Mouse (Mus musculus) liver, embryonic 18 days (tissue): ENCODE measurements around the gene Rabgap1. TPM values are rescaled to one million over a fixed set of nuclear protein-coding genes. Genes with fewer than 3 reads are reported as not detected.

Experiments
- polyA plus RNA-seq: library from polyadenylated mRNA; depleted of rRNA; stranded (reverse); fragments of >200 nt; gene quantifications from 2 replicates; pipeline ENCODE4 v1.2.3, GENCODE M21; 2012; rRNA removed

Gene Rabgap1
- 5.5 and 5.6 TPM in 2 replicates for polyA plus RNA-seq

DNA sequence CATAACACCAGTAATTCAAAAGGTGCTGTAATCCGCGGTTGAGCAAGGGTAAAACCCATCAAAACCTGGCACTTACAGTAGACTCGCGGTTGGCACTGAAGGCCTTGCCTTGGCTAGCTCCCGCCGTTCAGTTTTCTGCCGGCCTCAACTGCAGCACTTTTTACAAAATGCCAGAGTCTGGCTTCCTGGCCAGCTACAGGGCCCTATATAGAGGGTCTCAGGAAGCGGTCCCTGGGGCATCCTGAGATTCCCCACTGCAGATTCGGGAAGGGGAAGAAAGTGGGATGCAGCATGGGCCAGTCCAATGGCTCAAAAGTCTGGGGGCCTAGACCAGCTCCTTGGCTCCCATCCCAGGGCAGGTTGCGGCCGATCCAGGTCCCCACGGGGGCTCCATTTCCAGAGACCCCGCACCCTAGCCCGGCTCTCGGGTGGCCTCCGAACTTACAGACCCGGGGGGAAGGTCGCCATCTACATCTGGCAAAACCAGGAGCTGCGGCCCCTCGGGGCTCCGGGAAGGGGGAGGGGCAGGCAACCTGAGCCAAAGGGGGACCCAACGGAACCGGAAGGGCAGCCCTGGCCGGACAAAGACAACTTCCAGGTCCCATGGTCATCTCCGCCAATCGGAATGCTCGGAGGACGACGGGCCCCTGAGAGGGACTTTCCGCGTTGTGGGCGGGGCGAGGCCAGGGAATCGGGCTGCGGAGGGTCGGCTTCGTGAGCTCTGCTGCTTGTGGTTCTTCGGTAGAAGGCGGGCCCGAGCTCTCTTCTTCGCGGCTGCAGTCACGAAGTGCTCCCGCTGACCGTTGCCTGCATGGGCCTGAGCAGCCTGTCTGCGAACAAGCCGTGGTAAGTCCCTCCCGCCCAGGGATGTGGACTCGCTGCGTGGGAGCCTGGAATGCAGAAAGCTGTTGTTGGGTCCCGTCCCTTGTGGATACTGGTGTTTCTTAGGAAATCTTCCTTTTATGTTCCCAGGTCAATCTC is at the start of gene Rabgap1, which contains the start of the genes Zbtb26 and Zbtb6:
Rabgap1 (plus strand) TSS at position 669 of the 981 bp plus-strand sequence.
Zbtb26 (minus strand) TSS at position 525 of the 981 bp plus-strand sequence.
Zbtb6 (minus strand) TSS at position 561 of the 981 bp plus-strand sequence.

DNA sequence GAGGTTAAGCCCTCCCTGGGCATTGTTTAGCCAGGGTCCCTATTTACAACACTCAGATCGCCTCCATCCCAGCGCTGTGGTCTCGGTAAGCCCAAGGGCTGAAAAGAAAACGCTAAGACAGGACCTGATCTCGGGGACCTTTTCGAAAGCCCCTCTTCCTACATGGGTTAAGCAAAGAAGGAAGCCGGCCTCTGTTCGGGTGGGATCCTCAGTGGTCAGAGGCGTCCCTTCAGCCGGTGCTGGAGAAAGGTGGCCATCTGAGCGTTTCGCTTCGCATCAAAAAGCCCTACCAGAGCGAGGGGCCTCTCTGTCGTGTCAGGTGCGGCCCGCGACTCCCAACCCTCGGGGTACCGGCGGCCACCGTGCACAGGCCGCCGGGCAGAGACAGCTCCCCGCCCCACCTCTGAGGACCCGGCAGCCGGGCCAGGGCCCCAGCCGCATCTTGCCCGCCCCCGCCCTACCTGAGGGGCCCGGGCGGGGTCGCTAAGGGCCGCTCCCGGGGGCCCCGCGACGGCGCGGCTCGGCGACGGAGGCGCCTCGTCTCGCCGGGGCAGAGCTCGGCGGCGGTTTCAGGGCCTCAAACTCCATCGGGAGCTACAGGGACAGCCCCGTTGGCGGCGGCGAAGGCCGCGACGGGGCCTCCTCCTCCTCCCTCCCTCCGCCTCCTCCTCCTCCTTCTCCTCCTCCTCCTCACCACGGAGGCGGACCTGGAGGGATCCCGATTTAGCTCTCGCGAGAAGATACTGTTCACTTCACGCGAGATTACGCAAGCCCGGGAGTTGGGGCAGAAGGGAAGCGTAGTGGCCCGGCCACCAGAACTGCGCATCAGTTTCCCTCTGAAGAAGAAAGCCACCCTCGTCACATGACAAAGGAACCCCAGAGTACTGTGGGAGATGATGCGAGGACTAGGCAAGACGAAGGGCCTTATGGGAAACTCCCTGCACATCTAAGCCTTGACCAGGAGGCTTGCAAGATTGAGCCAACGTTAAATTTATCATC is 20.5 kb upstream of the Rabgap1 start, which contains the start of gene Rc3h2:
Rc3h2 (minus strand) TSS at position 598 of the 999 bp plus-strand sequence.

DNA sequence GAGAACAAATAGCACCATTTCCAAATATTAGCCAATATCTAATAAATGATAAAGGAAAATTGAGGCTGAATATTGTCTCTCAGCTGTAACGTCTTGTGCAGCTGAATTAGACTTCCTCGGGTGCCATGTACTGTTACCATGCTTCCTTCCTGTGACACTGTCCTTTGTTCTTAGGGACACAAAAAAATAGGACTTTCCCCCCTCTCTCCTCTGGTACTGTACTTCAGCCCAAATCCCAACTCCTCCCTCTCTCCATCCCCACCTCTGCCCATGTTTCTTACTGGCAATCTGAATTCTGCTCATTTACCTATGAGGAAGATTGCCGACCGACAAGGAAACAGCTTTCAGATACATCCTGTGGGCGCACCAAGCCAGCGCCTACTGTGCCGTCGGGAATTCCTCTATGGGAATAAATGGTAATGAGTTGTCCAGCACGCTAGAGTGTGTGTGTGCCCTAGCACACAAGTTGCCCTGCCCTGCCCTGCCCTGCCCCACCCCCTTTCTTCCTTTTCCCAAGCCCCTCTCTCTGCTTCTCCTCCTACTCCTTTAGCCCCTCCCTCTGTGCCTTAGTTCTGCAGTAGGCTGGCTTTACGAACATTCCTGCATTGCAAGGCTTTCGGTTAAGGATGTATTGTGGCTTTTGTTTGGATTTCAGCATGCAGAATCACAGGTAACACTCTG is 73.1 kb downstream of the Rabgap1 start, which contains the start of gene Gpr21:
Gpr21 (plus strand) TSS at position 303 of the 681 bp plus-strand sequence.

Other genes with a start within 250 kb of the Rabgap1 start
- gene Olfr366, start 231.7 kb upstream of the Rabgap1 start, polyA plus RNA-seq, result not detected in 2 replicates
- gene Olfr368, start 116.8 kb upstream of the Rabgap1 start, polyA plus RNA-seq, result not detected in 2 replicates
- gene Pdcl, start 83.9 kb upstream of the Rabgap1 start, polyA plus RNA-seq, result 8.2 and 8.5 TPM in 2 replicates
- gene Rc3h2, start 20.4 kb upstream of the Rabgap1 start, polyA plus RNA-seq, result 3.7 and 4.3 TPM in 2 replicates
- gene Zbtb26, start 144 bp upstream of the Rabgap1 start, polyA plus RNA-seq, result 2.1 and 2.6 TPM in 2 replicates
- gene Zbtb6, start 108 bp upstream of the Rabgap1 start, polyA plus RNA-seq, result 2.7 TPM in 2 replicates
- gene Gpr21, start 73.1 kb downstream of the Rabgap1 start, polyA plus RNA-seq, result 0.03 and 0.04 TPM in 2 replicates